Mouse (Mus musculus) lung, embryonic 15.5 days (tissue): ENCODE data around the gene Pcp4. TPM values are rescaled to one million over a fixed set of nuclear protein-coding genes. Genes with fewer than 3 reads are reported as not detected.

ENCODE experiments used
- polyA plus RNA-seq: library from polyadenylated mRNA; unstranded; fragments of >200 nt; fragmentation: Nextera tagmentation; extraction: Ambion mirVana; gene quantifications from 2 replicates; pipeline ENCODE4 v1.2.1, GENCODE M21; 2015

Pcp4 gene
- polyA plus RNA-seq, 1 experiment from 2014 or later: 4.5 TPM

Other genes with a start within 250 kb of the Pcp4 start
- 3.3 TPM in 2 replicates for gene B3galt5, start 231.8 kb upstream of the Pcp4 start, polyA plus RNA-seq
- gene Itgb2l, start 24.0 kb upstream of the Pcp4 start, polyA plus RNA-seq: 0.11 and 0.22 TPM in 2 replicates